Mouse (Mus musculus): Measurements from ENCODE around the gene Oca2. TPM values are rescaled to one million over a fixed set of nuclear protein-coding genes. Genes with fewer than 3 reads are reported as not detected.

Gene Oca2
- total RNA-seq, 2 experiments from 2014 or later, result 0.39 to 0.64 TPM

DNA sequence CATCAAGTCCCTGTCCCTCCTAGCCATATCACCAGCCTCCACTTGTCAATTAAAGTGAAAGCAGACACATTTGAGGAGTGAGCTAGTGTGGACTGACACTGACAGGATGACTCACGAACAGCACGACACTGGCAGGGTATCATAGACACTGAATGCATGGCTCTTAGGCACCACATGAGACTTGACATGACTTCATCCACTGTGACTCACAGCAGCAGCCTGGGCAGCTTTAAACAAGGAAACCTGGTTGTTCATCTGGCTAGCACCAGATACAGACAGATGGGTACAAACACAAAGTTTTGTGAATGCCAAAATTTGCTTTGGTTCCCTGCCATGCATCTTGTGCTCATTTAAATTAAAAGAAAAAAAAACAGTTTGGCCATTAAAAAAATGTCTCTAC, 182.4 kb downstream of the Oca2 start:
- DNase-seq (ENCODE audit: low spot score in 2 of 2), result peak; percentile 69 to 70
- H3K27ac ChIP-seq, result peak overlapping the region; percentile 32; the same call in 1 of the 2 replicates
- no peak overlapping the region for H3K4me3 ChIP-seq
- no peak for TF ChIP-seq CTCF (conservative IDR thresholded peaks at IDR 0.05)

DNA sequence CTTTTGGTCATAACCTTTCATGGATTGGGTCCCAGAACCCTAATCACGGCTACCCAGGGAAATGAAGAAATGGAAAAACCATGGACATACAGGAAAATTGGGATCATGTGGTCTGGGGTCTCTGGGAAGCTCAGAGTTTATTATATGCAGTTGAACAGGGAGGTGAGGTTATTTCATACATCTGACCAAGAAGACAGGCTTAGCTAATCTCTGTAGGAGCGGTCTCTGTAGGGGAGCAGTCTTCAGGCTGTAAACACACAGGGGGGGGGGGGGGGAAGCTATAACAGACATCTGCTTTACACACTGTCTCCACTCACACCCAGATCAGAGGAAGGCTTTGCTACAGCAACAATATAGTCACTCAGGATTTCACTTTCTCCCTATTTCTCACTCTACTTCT, 184.0 kb downstream of the Oca2 start:
- Histone ChIP-seq H3K27ac (no peak overlapping the region), H3K4me3 (no peak overlapping the region)
- TF ChIP-seq CTCF (conservative IDR thresholded peaks at IDR 0.05), result no peak
- no peak for DNase-seq (ENCODE audit: low spot score in 2 of 2)

DNA sequence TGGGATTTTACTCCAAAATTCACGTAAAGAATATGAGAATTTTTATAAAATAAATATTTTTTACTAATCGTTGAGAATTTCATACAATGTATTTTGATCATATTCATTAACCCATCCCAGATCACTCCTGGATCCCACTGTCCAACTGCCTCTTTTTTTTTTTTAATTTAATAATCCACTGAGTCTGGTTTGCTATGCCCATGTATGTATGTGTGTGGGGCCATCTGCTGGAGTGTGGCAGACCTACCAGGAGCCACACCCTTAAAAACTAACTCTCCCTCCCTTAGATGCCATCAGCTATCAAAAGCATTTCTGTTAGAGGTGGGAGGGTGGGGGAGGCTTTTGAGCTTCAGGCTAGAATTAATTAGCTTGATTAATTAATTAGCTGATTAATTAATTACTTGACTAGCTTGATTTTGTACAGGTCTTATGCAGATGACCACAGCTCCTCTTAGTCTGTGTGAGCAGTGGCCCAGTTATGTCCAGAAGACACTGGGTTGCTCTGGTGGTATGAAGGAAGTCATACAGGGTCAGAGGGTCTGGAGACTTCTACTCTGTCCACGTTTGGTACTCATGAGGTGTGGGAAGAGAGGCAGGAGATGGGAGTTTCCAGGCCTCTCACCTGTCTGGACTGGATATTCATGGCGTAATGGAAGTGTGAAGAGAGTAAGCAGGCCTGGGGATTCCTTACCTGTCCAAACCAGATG, 221.4 kb downstream of the Oca2 start:
- TF ChIP-seq CTCF (conservative IDR thresholded peaks at IDR 0.05), result peak; percentile 72
- H3K4me3 ChIP-seq, result no peak overlapping the region
- DNase-seq (ENCODE audit: low spot score in 2 of 2), result peak; percentile 9 to 40
- no peak overlapping the region for H3K27ac ChIP-seq

DNA sequence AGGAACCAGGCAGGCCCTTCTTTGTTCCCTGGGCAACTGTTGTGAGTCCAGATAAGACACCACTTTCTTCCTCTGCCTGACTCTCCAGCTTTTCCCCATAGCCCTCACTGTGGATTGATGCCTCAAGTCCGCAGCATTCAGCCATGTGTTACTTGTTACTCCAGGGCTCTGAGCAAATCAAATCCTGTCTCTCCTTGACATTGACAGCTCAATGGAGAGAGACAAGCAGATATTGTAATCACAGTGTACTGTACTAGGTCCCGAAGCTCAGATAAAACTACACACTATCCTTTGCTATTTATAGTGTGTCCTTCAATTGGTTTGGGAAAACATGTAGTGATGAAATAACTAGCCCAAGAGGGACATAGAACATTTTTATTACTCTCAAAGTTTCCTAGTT, 258.7 kb downstream of the Oca2 start:
- no peak for TF ChIP-seq CTCF (conservative IDR thresholded peaks at IDR 0.05)
- Histone ChIP-seq H3K27ac (no peak overlapping the region), H3K4me3 (no peak overlapping the region)
- DNase-seq (ENCODE audit: low spot score in 2 of 2), result no peak

DNA sequence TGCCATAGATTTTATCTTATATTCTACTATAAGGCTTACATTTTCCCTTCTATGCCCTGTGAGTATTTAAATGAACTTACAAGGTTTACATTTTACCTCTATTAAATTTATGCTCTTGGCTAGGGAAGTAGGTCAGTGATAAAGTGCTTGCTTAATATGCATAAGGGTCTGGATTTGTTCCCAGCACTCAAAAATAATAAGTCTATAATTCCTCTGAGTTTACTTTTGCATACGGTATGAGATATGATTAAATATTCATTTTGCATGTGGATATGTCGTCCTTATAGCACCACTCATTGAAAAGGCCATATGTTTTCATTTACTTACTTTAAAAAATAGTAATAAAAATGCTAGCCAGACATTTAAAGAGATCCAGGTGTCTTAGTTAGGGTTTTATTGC, 259.8 kb downstream of the Oca2 start:
- no peak for DNase-seq (ENCODE audit: low spot score in 2 of 2)
- no peak overlapping the region for H3K27ac ChIP-seq
- no peak overlapping the region for H3K4me3 ChIP-seq
- TF ChIP-seq CTCF (conservative IDR thresholded peaks at IDR 0.05), result no peak

DNA sequence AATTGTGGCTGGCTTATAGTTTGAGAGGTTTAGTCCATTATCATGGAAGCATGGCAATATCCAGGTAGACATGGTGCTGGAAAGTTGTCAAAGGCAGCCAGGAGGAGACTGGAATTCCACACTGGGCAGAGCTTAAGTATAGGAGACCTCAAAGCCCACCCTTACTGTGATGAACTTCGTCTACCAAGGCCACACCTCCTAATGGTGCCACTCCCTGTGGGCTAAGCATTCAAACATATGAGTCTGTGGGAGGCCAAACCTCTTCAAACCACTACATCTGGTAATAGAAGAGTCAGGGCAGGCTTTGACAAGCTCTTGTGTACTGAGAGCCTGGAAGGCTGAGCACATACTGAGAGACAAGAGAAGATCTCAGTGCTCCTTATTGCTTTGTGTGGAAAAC, 260.2 kb downstream of the Oca2 start:
- no peak for TF ChIP-seq CTCF (conservative IDR thresholded peaks at IDR 0.05)
- H3K27ac ChIP-seq, result no peak overlapping the region
- no peak for DNase-seq (ENCODE audit: low spot score in 2 of 2)

DNA sequence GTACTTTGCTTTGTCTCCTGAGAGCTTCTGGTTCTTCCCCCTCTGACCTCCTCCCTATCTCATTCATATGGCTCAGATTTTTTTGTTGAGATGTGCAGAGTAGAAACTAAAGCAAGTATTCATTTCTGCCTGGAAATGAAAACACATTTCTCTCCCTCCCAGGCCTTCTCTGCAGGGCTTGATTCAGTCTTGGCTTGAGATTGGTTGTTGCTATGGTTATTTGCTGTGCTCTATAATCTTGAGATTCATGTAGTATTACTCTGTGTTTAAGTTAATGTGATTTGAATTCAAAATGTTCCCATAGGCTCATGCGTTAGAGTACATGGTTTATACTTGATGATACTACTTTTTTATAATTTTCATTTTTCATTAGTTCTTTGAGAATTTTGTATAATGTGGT, 260.9 kb downstream of the Oca2 start:
- H3K27ac ChIP-seq, result no peak overlapping the region
- H3K4me3 ChIP-seq, result no peak overlapping the region
- no peak for TF ChIP-seq CTCF (conservative IDR thresholded peaks at IDR 0.05)
- DNase-seq (ENCODE audit: low spot score in 2 of 2), result no peak

More for the DNA sequence above, 260.2 kb downstream of the Oca2 start:
- H3K4me3 ChIP-seq, result no peak overlapping the region

DNA sequence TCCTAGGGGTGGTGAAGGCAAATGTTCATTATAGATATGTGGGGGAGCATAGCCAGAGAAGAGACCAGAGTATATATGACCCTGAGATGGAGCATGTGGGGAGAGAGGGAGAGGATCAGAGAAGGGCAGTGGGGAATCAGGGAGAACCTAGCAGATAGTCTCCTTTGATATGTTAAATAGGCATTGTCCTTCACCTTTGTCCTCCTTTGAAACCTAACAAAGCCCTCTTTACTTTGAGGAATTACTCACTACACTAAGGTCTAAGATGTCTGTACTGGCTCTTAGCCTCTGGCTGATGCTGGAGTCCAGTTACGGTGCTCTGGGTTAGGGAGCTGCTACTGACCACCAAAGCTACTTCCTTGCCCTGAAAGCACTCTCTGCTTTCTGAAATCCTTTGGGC, 279.0 kb downstream of the Oca2 start:
- Histone ChIP-seq H3K4me3 (no peak overlapping the region), H3K27ac (no peak overlapping the region)
- DNase-seq (ENCODE audit: low spot score in 2 of 2), result no peak
- no peak for TF ChIP-seq CTCF (conservative IDR thresholded peaks at IDR 0.05)

DNA sequence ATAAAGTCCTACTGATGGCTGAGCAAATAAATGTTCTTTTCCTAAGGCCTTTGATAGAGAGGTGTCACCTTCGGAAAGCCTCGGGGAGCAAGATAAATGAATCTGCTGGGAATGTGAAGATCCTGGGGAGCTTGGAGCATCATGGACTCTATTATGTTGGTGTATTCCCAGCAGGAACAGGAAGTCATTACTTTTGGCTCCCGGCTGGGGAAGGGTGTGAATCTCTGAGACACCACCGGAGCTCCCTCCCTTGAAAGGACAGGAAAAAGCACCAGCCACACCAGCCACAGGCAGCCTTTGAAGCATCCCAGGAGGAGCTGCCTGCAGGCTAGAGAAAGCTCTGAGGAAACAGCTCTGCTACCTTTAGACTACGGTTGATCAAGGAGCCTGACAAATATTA, 280.2 kb downstream of the Oca2 start:
- Histone ChIP-seq H3K4me3 (no peak overlapping the region), H3K27ac (no peak overlapping the region)
- no peak for DNase-seq (ENCODE audit: low spot score in 2 of 2)
- TF ChIP-seq CTCF (conservative IDR thresholded peaks at IDR 0.05), result no peak

DNA sequence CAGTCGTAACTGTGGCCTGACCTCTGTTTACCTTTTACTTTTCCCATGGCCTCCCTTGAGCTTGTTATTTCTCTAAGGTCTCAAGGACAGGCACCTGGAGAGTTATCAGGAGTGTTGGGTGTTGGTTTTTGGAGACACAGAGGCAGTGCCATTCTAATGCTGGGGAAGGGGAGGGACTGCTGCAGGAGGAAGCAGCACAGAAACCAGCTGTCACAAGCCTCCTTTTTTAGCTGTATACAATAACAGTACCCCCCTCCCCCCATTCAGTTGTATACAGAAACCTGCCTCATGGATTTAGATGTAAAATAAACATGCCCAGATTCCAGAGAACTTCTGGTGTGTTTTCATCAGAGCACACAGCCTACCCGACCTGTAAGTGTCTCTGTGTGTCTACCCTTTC, 295.3 kb downstream of the Oca2 start:
- Histone ChIP-seq H3K27ac (no peak overlapping the region), H3K4me3 (no peak overlapping the region)
- TF ChIP-seq CTCF (conservative IDR thresholded peaks at IDR 0.05), result no peak
- no peak for DNase-seq (ENCODE audit: low spot score in 2 of 2)

DNA sequence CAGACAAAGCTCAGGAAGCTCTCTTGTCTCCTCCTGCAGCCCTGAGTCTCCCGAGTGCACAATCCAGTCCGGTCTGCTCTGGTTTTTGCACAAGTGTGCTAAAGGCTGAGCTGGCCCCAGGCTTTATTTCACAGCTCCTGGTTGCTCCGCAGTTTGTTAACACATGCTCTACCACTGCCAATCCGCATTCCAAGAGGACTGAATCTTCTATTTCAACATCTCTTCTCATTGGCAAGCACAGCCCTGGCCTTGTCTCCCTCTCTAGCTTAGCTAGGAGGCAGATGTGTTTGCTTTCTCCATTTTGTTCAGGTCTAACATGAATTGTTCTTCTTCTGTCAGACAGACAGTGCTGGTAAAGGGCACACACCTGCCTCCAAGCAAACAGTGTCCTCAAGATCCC, 309.7 kb downstream of the Oca2 start:
- TF ChIP-seq CTCF (conservative IDR thresholded peaks at IDR 0.05), result no peak
- no peak overlapping the region for H3K4me3 ChIP-seq
- DNase-seq (ENCODE audit: low spot score in 2 of 2), result no peak
- H3K27ac ChIP-seq, result no peak overlapping the region

DNA sequence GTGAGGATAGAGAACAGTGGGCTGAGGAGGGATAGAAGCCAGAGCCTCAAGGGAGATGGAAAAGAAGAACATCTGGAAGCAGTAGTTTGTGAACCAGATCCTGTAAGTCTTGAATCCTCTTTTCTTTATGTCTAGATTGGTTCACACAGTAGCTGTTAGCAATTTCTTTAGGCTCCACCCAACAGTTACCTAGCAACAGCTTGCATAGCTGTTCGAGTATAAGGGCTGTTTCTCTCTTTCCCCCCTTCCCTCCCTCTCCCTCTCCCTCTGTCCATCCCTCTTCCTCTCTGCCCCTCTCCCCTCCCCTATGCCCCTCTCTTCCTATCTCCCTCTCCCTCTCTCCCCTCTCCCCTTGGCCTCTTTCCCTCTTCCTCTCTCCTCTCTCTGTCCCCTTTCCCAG, 312.2 kb downstream of the Oca2 start:
- DNase-seq (ENCODE audit: low spot score in 2 of 2), result no peak
- Histone ChIP-seq H3K4me3 (no peak overlapping the region), H3K27ac (no peak overlapping the region)
- no peak for TF ChIP-seq CTCF (conservative IDR thresholded peaks at IDR 0.05)

Other genes with a start within 250 kb of the Oca2 start
- 10 to 100 TPM; 56.6 to 59.1 TPM for gene Nipa1, start 219.8 kb upstream of the Oca2 start, total RNA-seq (2021)
- 100 to 1,000 TPM; 136 to 146 TPM for gene Herc2, start 189.6 kb upstream of the Oca2 start, total RNA-seq (2021)